Mouse (Mus musculus) MEL (cell line): ENCODE measurements at regions not wholly inside any gene's neighbourhood (a gene's known extent, or its start where the extent isn't known, plus 50 kb on each side); places are given as distances from the start of the nearest gene placed in this dataset.

ENCODE experiments used
- DNase-seq: peaks from one replicate; pipeline ENCODE4 v3.0.0; 2011; ENCODE audit warnings: low read depth, low spot score
- H3K27ac ChIP-seq: 2 replicates; pipeline ENCODE4 v1.5.1; 2012; ENCODE audit warnings: low read depth, mild to moderate bottlenecking, control low read depth, low read length, moderate library complexity; ENCODE audit not compliant: control insufficient read depth
- H3K27me3 ChIP-seq, 2 experiments: fragments of 150-350 bp in 1 of 2; sonication (generic) in 1 of 2; 2 replicates each; pipeline ENCODE4 v1.6.1; 2012; ENCODE audit warnings: low read length in 2 of 2, mild to moderate bottlenecking in 2 of 2, improper control_type of control experiment in 1 of 2, moderate library complexity in 1 of 2; ENCODE audit not compliant: insufficient read depth in 2 of 2, control insufficient read depth in 1 of 2
- H3K36me3 ChIP-seq, 2 experiments: 2 replicates each; pipeline ENCODE4 v1.6.1; 2012 to 2014; ENCODE audit warnings: low read length in 2 of 2, improper control_type of control experiment in 1 of 2, inconsistent platforms in 1 of 2, mild to moderate bottlenecking in 1 of 2; ENCODE audit not compliant: insufficient read depth in 2 of 2, control insufficient read depth in 1 of 2
- H3K4me1 ChIP-seq, 2 experiments: fragments of 150-350 bp in 1 of 2; sonication (generic) in 1 of 2; 2 replicates each; pipeline ENCODE4 v1.6.1; 2012; ENCODE audit warnings: low read length in 2 of 2, improper control_type of control experiment in 1 of 2, mild to moderate bottlenecking in 1 of 2; ENCODE audit not compliant: insufficient read depth in 2 of 2, control insufficient read depth in 1 of 2
- H3K4me3 ChIP-seq, 2 experiments: fragments of 150-350 bp in 1 of 2; sonication (generic) in 1 of 2; 2 replicates each; pipeline ENCODE4 v1.5.1; 2012; ENCODE audit warnings: low read depth in 2 of 2, low read length in 2 of 2, mild to moderate bottlenecking in 2 of 2, moderate library complexity in 2 of 2, control low read depth in 1 of 2, improper control_type of control experiment in 1 of 2; ENCODE audit not compliant: control insufficient read depth in 1 of 2, insufficient read depth in 1 of 2
- H3K79me2 ChIP-seq: 2 replicates; pipeline ENCODE4 v1.6.1; 2012; ENCODE audit warnings: mild to moderate bottlenecking, low read length, moderate library complexity; ENCODE audit not compliant: control insufficient read depth, poor library complexity, insufficient read depth
- H3K9ac ChIP-seq: 2 replicates; pipeline ENCODE4 v1.6.1; 2012; ENCODE audit warnings: low read depth, mild to moderate bottlenecking, control low read depth, low read length, moderate library complexity; ENCODE audit not compliant: control insufficient read depth, poor library complexity, severe bottlenecking
- H3K9me3 ChIP-seq: fragments of 150-350 bp; sonication (generic); replicated peaks from 2 replicates; pipeline ENCODE4 v1.6.1; 2012; ENCODE audit warnings: mild to moderate bottlenecking, low read length, improper control_type of control experiment, moderate library complexity; ENCODE audit not compliant: insufficient read depth
- CHD1 ChIP-seq: IDR thresholded peaks from 2 replicates; pipeline ENCODE4 v1.6.1; 2012; ENCODE audit warnings: low read depth, mild to moderate bottlenecking, inconsistent platforms, low read length, improper control_type of control experiment
- E2F4 ChIP-seq: IDR thresholded peaks from 2 replicates; pipeline ENCODE4 v1.6.1; 2011; ENCODE audit warnings: low read depth, low read length, improper control_type of control experiment, borderline replicate concordance
- EP300 ChIP-seq, 2 experiments: IDR thresholded peaks; 2 replicates each; pipeline ENCODE4 v1.6.1; 2011; ENCODE audit warnings: improper control_type of control experiment in 2 of 2, low read length in 2 of 2, low read depth in 1 of 2, mild to moderate bottlenecking in 1 of 2
- ETS1 ChIP-seq: IDR thresholded peaks from 2 replicates; pipeline ENCODE4 v1.6.1; 2012; ENCODE audit warnings: low read depth, mild to moderate bottlenecking, inconsistent platforms, low read length, improper control_type of control experiment, moderate library complexity
- GABPA ChIP-seq: IDR thresholded peaks from 2 replicates; pipeline ENCODE4 v1.6.1; 2012; ENCODE audit warnings: low read depth, mild to moderate bottlenecking, inconsistent platforms, low read length, improper control_type of control experiment, moderate library complexity
- GATA1 ChIP-seq: IDR thresholded peaks from 2 replicates; pipeline ENCODE4 v1.6.1; 2011; ENCODE audit warnings: low read depth, low read length, improper control_type of control experiment
- HCFC1 ChIP-seq: IDR thresholded peaks from 2 replicates; pipeline ENCODE4 v1.6.1; 2012; ENCODE audit warnings: low read depth, mild to moderate bottlenecking, inconsistent platforms, low read length, improper control_type of control experiment, moderate library complexity
- JUND ChIP-seq: IDR thresholded peaks from 2 replicates; pipeline ENCODE4 v1.6.1; 2011; ENCODE audit warnings: low read depth, mild to moderate bottlenecking, improper control_type of control experiment, low read length
- KAT2A ChIP-seq: conservative IDR thresholded peaks from 2 replicates; pipeline ENCODE4 v1.6.1; 2012; ENCODE audit warnings: low read depth, low read length, improper control_type of control experiment, inconsistent platforms
- MAX ChIP-seq: IDR thresholded peaks from 2 replicates; pipeline ENCODE4 v1.6.1; 2011; ENCODE audit warnings: low read length, improper control_type of control experiment
- MAZ ChIP-seq: IDR thresholded peaks from 2 replicates; pipeline ENCODE4 v1.6.1; 2012; ENCODE audit warnings: low read depth, mild to moderate bottlenecking, inconsistent platforms, low read length, improper control_type of control experiment
- MEF2A ChIP-seq: IDR thresholded peaks from 2 replicates; pipeline ENCODE4 v1.6.1; 2014; ENCODE audit warnings: low read depth, mild to moderate bottlenecking, inconsistent platforms, low read length, improper control_type of control experiment; ENCODE audit not compliant: poor library complexity, insufficient replicate concordance, severe bottlenecking; ENCODE audit errors: extremely low read depth
- MXI1 ChIP-seq: IDR thresholded peaks from 2 replicates; pipeline ENCODE4 v1.6.1; 2011; ENCODE audit warnings: mild to moderate bottlenecking, low read depth, low read length, improper control_type of control experiment
- MYB ChIP-seq: IDR thresholded peaks from 2 replicates; pipeline ENCODE4 v1.6.1; 2011; ENCODE audit warnings: mild to moderate bottlenecking, low read depth, low read length, improper control_type of control experiment
- MYC ChIP-seq: IDR thresholded peaks from 2 replicates; pipeline ENCODE4 v1.6.1; 2011; ENCODE audit warnings: low read depth, mild to moderate bottlenecking, low read length, improper control_type of control experiment, moderate library complexity
- NRF1 ChIP-seq: IDR thresholded peaks from 2 replicates; pipeline ENCODE4 v1.6.1; 2014; ENCODE audit warnings: low read depth, mild to moderate bottlenecking, inconsistent platforms, low read length, improper control_type of control experiment, moderate library complexity; ENCODE audit not compliant: poor library complexity, insufficient read depth, severe bottlenecking
- POLR2A ChIP-seq, 2 experiments: IDR thresholded peaks; 2 replicates each; pipeline ENCODE4 v1.6.1; 2011 to 2012; ENCODE audit warnings: low read length in 2 of 2, mild to moderate bottlenecking in 2 of 2, control low read depth in 1 of 2, improper control_type of control experiment in 1 of 2, low read depth in 1 of 2, moderate library complexity in 1 of 2; ENCODE audit not compliant: control insufficient read depth in 1 of 2, insufficient read depth in 1 of 2, poor library complexity in 1 of 2
- POLR2AphosphoS2 ChIP-seq: IDR thresholded peaks from 2 replicates; pipeline ENCODE4 v1.6.1; 2011; ENCODE audit warnings: low read length, improper control_type of control experiment
- POLR2AphosphoS5 ChIP-seq: IDR thresholded peaks from 2 replicates; pipeline ENCODE4 v1.6.1; 2012; ENCODE audit warnings: low read depth, borderline replicate concordance, mild to moderate bottlenecking, inconsistent platforms, low read length, moderate library complexity, mixed read lengths
- RAD21 ChIP-seq: IDR thresholded peaks from 2 replicates; pipeline ENCODE4 v1.6.1; 2011; ENCODE audit warnings: mild to moderate bottlenecking, low read depth, low read length, improper control_type of control experiment
- RCOR1 ChIP-seq: IDR thresholded peaks from 2 replicates; pipeline ENCODE4 v1.6.1; 2012; ENCODE audit warnings: low read depth, mild to moderate bottlenecking, inconsistent platforms, low read length, improper control_type of control experiment
- SIN3A ChIP-seq: IDR thresholded peaks from 2 replicates; pipeline ENCODE4 v1.6.1; 2012; ENCODE audit warnings: low read length, improper control_type of control experiment, inconsistent platforms
- SMC3 ChIP-seq: IDR thresholded peaks from 2 replicates; pipeline ENCODE4 v1.6.1; 2011; ENCODE audit warnings: low read depth, low read length, improper control_type of control experiment
- TAL1 ChIP-seq: IDR thresholded peaks from 2 replicates; pipeline ENCODE4 v1.6.1; 2012; ENCODE audit warnings: mild to moderate bottlenecking, inconsistent platforms, low read length, moderate library complexity, mixed read lengths
- TBP ChIP-seq: IDR thresholded peaks from 2 replicates; pipeline ENCODE4 v1.8.0; 2011; ENCODE audit warnings: low read depth, low read length, improper control_type of control experiment
- TCF12 ChIP-seq: IDR thresholded peaks from 2 replicates; pipeline ENCODE4 v1.6.1; 2014; ENCODE audit warnings: low read depth, mild to moderate bottlenecking, inconsistent platforms, low read length, improper control_type of control experiment, moderate library complexity
- UBTF ChIP-seq: IDR thresholded peaks from 2 replicates; pipeline ENCODE4 v1.6.1; 2012; ENCODE audit warnings: low read depth, mild to moderate bottlenecking, inconsistent platforms, low read length, improper control_type of control experiment, moderate library complexity, borderline replicate concordance; ENCODE audit not compliant: insufficient read depth
- USF2 ChIP-seq, 2 experiments: IDR thresholded peaks; 2 replicates each; pipeline ENCODE4 v1.6.1; 2011 to 2012; ENCODE audit warnings: improper control_type of control experiment in 2 of 2, low read length in 2 of 2, borderline replicate concordance in 1 of 2, inconsistent platforms in 1 of 2, low read depth in 1 of 2, mild to moderate bottlenecking in 1 of 2; ENCODE audit not compliant: insufficient read depth in 1 of 2
- ZKSCAN1 ChIP-seq: IDR thresholded peaks from 2 replicates; pipeline ENCODE4 v1.6.1; 2012; ENCODE audit warnings: low read depth, mild to moderate bottlenecking, inconsistent platforms, low read length, improper control_type of control experiment, moderate library complexity
- ZNF384 ChIP-seq: IDR thresholded peaks from 2 replicates; pipeline ENCODE4 v1.6.1; 2012; ENCODE audit warnings: low read depth, mild to moderate bottlenecking, inconsistent platforms, low read length, improper control_type of control experiment

- Histone ChIP-seq H3K4me3 (no peak overlapping the region), H3K9ac (no peak overlapping the region), H3K9me3 (no peaks in the 10 kb centered on the region), H3K4me1 (no peaks in the 10 kb centered on the region), H3K27me3 (no peaks in the 10 kb centered on the region), H3K79me2 (no peaks in the 10 kb centered on the region), H3K27ac (no peak overlapping the region), H3K36me3 (no peaks in the 10 kb centered on the region)
- TF ChIP-seq HCFC1 (no peak), MYC (no peak), SMC3 (no peak), ZNF384 (no peak), TAL1 (no peak), NRF1 (no peak), JUND (no peak), USF2 (IDR thresholded peaks at IDR 0.05; ENCODE audit: borderline replicate concordance in 1 of 2, insufficient read depth in 1 of 2, low read depth in 1 of 2, low read length in 2 of 2) (no peak), E2F4 (no peak), GATA1 (no peak), RCOR1 (no peak), MAZ (no peak), ETS1 (no peak), MEF2A (no peak), ZKSCAN1 (no peak), KAT2A (no peak), MYB (no peak), TCF12 (no peak), MAX (no peak), UBTF (no peak)
- DNase-seq, result peak; percentile 6
Observed at GRCm38 (mm10) chr13:43959121-43959572, 174.6 kb downstream of the Cd83 start.

GRCm38 (mm10) chr13:43961047-43961690 is 176.6 kb downstream of the Cd83 start:
- Histone ChIP-seq H3K79me2 (no peaks in the 10 kb centered on the region), H3K4me3 (no peak overlapping the region), H3K9me3 (no peaks in the 10 kb centered on the region), H3K27me3 (no peaks in the 10 kb centered on the region), H3K4me1 (no peaks in the 10 kb centered on the region)
- TF ChIP-seq KAT2A (no peak), SIN3A (no peak), EP300 (IDR thresholded peaks at IDR 0.05; ENCODE audit: low read depth in 1 of 2, low read length in 2 of 2) (no peak), E2F4 (no peak), POLR2AphosphoS5 (no peak), SMC3 (no peak), GATA1 (no peak), RAD21 (no peak), NRF1 (no peak), MXI1 (no peak), GABPA (no peak), MAX (no peak), MYB (no peak), TBP (no peak), MAZ (no peak), ETS1 (no peak), POLR2AphosphoS2 (no peak), JUND (no peak), POLR2A (IDR thresholded peaks at IDR 0.05; ENCODE audit: control insufficient read depth in 1 of 2, insufficient read depth in 1 of 2, low read depth in 1 of 2, low read length in 2 of 2, poor library complexity in 1 of 2) (no peak), CHD1 (no peak)
- TF ChIP-seq, all 39 proteins: peak for 0
- Histone ChIP-seq H3K9ac (no peak overlapping the region), H3K36me3 (no peaks in the 10 kb centered on the region), H3K27ac (no peak overlapping the region)
- DNase-seq, result no peak
